Mouse (Mus musculus) right cerebral cortex, adult 2 months (tissue): ENCODE measurements around the gene BC051019.
A peak's percentile ranks its signal among the peaks of the same experiment; 100 is the strongest.

Experiments
- DNase-seq, 2 experiments: peaks; one replicate each; pipeline ENCODE4 v3.0.0; 2021 to 2022; ENCODE audit warnings: low spot score in 2 of 2

Gene BC051019

GRCm38 (mm10) chr7:109708961-109709382, 14.7 kb downstream of the BC051019 start:
- no peak for DNase-seq

GRCm38 (mm10) chr7:109707023-109707785, 16.4 kb downstream of the BC051019 start:
- DNase-seq = peak; percentile 57 to 58

GRCm38 (mm10) chr7:109704461-109704860, 19.2 kb downstream of the BC051019 start:
- no peak for DNase-seq

- DNase-seq = peak in 1 of 2 experiments; percentile 18
These were observed 19.7 kb downstream of the BC051019 start for GRCm38 (mm10) chr7:109704016-109704377.

- DNase-seq = peak; percentile 90 to 92
These were observed 20.2 kb downstream of the BC051019 start, which contains the start of the genes St5 and Akip1 for GRCm38 (mm10) chr7:109703190-109704015. Gene St5 (minus strand): TSS chr7:109703605. Gene Akip1 (plus strand): TSS chr7:109703690.

- no peak for DNase-seq
These were observed 20.9 kb downstream of the BC051019 start for GRCm38 (mm10) chr7:109702721-109703120.

- DNase-seq = no peak
These were observed 23.4 kb downstream of the BC051019 start for GRCm38 (mm10) chr7:109700213-109700612.

GRCm38 (mm10) chr7:109695339-109695726, 28.3 kb downstream of the BC051019 start:
- no peak for DNase-seq

- DNase-seq = no peak
These were observed 28.9 kb downstream of the BC051019 start for GRCm38 (mm10) chr7:109694576-109695338.

- no peak for DNase-seq
These were observed 32.7 kb downstream of the BC051019 start for GRCm38 (mm10) chr7:109690961-109691360.

- no peak for DNase-seq
These were observed 33.5 kb downstream of the BC051019 start for GRCm38 (mm10) chr7:109690101-109690500.

- no peak for DNase-seq
These were observed 37.0 kb downstream of the BC051019 start for GRCm38 (mm10) chr7:109686585-109687128.

GRCm38 (mm10) chr7:109680879-109681278, 42.8 kb downstream of the BC051019 start:
- no peak for DNase-seq

GRCm38 (mm10) chr7:109680284-109680683, 43.4 kb downstream of the BC051019 start:
- no peak for DNase-seq

GRCm38 (mm10) chr7:109674944-109675628, 48.6 kb downstream of the BC051019 start:
- DNase-seq = no peak

- peak; percentile 63 to 72 for DNase-seq
These were observed 51.8 kb downstream of the BC051019 start for GRCm38 (mm10) chr7:109671581-109672471.

- DNase-seq = no peak
These were observed 54.1 kb downstream of the BC051019 start for GRCm38 (mm10) chr7:109669426-109670170.

- no peak for DNase-seq
These were observed 57.0 kb downstream of the BC051019 start for GRCm38 (mm10) chr7:109666664-109667063.

- peak; percentile 18 to 30 for DNase-seq
These were observed 61.0 kb downstream of the BC051019 start for GRCm38 (mm10) chr7:109662626-109663025.
